Mouse (Mus musculus) heart, embryonic 15.5 days (tissue): Measurements from ENCODE around the gene Fam8a1. TPM values are rescaled to one million over a fixed set of nuclear protein-coding genes. Genes with fewer than 3 reads are reported as not detected.

Source experiments
- ATAC-seq: fragments of 200-750 bp; cut with Nextera tagmentation; replicated peaks from 2 replicates; pipeline ENCODE4 v1.8.0; 2017; ENCODE audit warnings: low read depth, moderate TSS enrichment; ENCODE audit not compliant: insufficient number of reproducible peaks, insufficient read depth, low FRiP score
- H3K27ac ChIP-seq: fragments of 300-500 bp; sonication (generic); 2 replicates; pipeline ENCODE4 v1.5.1; 2015; ENCODE audit warnings: mild to moderate bottlenecking, inconsistent platforms
- H3K27me3 ChIP-seq: fragments of 300-500 bp; sonication (generic); 2 replicates; pipeline ENCODE4 v1.6.1; 2015; ENCODE audit warnings: inconsistent platforms
- H3K36me3 ChIP-seq: fragments of 300-500 bp; sonication (generic); 2 replicates; pipeline ENCODE4 v1.6.1; 2015; ENCODE audit warnings: mild to moderate bottlenecking, inconsistent platforms
- H3K4me1 ChIP-seq: fragments of 300-500 bp; sonication (generic); replicated peaks from 2 replicates; pipeline ENCODE4 v1.6.1; 2015; ENCODE audit warnings: inconsistent platforms
- H3K4me2 ChIP-seq: fragments of 300-500 bp; sonication (generic); 2 replicates; pipeline ENCODE4 v1.6.1; 2015; ENCODE audit warnings: inconsistent platforms, mild to moderate bottlenecking, moderate library complexity
- H3K4me3 ChIP-seq: fragments of 300-500 bp; sonication (generic); 2 replicates; pipeline ENCODE4 v1.5.1; 2015; ENCODE audit warnings: mild to moderate bottlenecking, inconsistent platforms
- H3K9ac ChIP-seq: fragments of 300-500 bp; sonication (generic); 2 replicates; pipeline ENCODE4 v1.6.1; 2015; ENCODE audit warnings: mild to moderate bottlenecking, inconsistent platforms
- H3K9me3 ChIP-seq: fragments of 300-500 bp; sonication (generic); replicated peaks from 2 replicates; pipeline ENCODE4 v1.6.1; 2016; ENCODE audit warnings: inconsistent platforms
- WGBS: fragments of 180-500 bp; shearing (Covaris S2); methylation state at CpG from one replicate; pipeline ENCODE4 v1.1.7; 2015; ENCODE audit warnings: mixed read lengths; 5-methylcytosine and 5-hydroxymethylcytosine counted together
- polyA plus RNA-seq: library from polyadenylated mRNA; unstranded; fragments of >200 nt; fragmentation: Nextera tagmentation; extraction: Ambion mirVana; gene quantifications from 2 replicates; pipeline ENCODE4 v1.2.1, GENCODE M21; 2015

Fam8a1 gene
- 9.3 and 9.5 TPM in 2 replicates for polyA plus RNA-seq

DNA sequence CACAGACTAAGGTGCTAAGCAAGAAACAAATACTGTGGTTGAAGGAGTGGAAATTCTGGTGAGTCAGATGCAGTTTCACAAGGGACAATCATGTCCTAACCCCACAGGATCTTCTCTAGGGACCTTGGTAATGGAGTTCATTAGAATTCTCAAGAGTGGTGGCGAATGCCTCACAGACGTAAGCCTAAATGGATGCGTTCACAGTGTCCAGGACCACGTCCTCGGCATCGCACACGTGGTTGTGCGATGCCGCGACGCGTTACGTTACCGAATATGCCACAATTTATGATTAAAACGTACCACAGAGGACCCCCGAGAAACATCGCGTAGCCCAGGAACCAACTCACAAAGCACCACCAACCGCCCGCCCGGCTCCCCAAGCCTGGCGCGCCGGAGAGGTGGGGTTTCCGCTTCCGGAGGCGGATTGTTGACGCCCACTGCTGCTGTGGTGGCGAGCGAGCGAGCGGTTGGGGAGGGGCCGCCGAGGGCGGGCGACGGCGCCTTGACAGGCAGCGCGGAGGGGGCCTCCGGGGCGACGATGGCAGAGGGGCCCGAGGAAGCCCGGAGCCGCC is at the start of gene Fam8a1:
Gene Fam8a1 (plus strand): TSS at position 475 of the 572 bp plus-strand sequence.
- peak; percentile 93 for ATAC-seq
- Histone ChIP-seq H3K4me1 (peaks cover 10% of the 10 kb centered on the region), H3K36me3 (peaks cover 30% of the 10 kb centered on the region), H3K4me2 (peak within 1 kb of the TSS; percentile 89), H3K9me3 (no peaks in the 10 kb centered on the region), H3K9ac (peak within 1 kb of the TSS; percentile 94), H3K27me3 (no peaks in the 10 kb centered on the region), H3K4me3 (peak within 1 kb of the TSS; percentile 97), H3K27ac (peak within 1 kb of the TSS; percentile 89)
- WGBS: 1% methylated on average over 29 of the region's 46 CpGs

GRCm38 (mm10) chr13:46619633-46620032 is 49.7 kb upstream of the Fam8a1 start:
- WGBS: 47% methylated on average over 11 of the region's 11 CpGs
- H3K4me2 ChIP-seq: no peak overlapping the region; the same call in 1 of the 2 replicates
- no peak for ATAC-seq
- H3K27me3 ChIP-seq: no peaks in the 10 kb centered on the region
- no peak overlapping the region for H3K4me3 ChIP-seq
- H3K9ac ChIP-seq: no peak overlapping the region
- H3K4me1 ChIP-seq: 0 out of 2 replicates have a peak, but pooled peaks cover 6% of the 10 kb centered on the region
- H3K9me3 ChIP-seq: no peaks in the 10 kb centered on the region
- H3K27ac ChIP-seq: no peak overlapping the region
- peaks cover 36% of the 10 kb centered on the region for H3K36me3 ChIP-seq

DNA sequence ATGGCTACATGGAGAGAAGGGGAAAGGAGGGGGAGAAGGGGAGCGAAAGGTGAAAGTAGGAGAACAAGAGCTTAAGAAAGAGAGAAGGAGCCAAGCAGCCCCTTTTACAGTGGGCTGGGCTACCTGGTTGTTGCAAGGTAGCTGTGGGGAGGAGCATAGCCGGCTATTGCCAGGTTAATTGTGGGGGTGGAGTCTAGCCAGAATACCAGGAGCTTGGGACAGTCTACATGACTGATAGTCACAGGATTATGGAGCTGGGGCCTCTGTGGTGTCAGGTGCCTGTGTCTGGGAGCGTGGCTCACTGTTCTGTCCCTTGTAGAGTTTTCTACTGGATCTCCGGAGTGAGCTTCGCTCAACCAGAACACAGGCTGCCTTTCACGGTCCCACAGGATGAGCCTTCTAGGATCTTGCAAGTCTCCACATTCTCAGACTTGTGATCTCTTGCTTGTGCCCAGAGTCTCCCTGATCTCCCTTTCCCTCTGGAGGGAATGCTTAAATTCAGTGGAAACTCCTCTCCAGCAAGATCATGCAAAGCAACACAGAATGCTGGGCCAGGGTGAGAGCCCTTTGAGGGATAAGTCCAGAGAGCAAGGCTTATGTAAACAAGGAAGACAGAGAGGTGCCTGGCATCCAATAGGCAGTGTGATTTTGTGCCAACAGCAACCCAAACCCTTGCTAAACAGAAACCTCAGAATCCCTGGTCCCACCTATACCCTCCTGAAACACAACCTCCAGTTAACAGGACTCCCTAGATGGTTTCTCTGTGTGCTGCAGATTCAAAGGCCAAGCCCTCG is 48.2 kb upstream of the Fam8a1 start:
- H3K36me3 ChIP-seq: peaks cover 32% of the 10 kb centered on the region
- WGBS: 83% methylated on average over 7 of the region's 7 CpGs

DNA sequence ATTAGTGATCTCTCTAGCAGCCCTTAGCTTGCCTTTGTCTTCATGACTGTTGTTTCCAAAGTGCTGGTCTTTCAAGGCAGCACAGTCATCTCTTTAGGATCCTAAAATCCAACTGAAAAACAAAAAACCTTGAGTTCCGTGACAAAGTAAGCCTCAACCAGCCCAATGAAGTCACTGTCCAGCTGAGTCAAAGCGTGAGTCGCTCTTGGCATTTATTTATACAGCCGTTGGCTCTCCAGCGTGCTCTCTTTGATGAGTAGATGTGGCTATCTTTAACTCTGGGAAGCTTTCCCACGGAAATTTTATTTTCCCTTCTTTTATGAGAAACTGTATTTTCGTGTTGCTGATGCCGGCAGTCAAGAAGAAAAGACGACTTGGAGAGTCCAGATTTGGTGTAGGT is 42.7 kb upstream of the Fam8a1 start:
- no peaks in the 10 kb centered on the region for H3K9me3 ChIP-seq
- no peaks in the 10 kb centered on the region for H3K27me3 ChIP-seq
- ATAC-seq: no peak
- WGBS: 67% methylated on average over 9 of the region's 9 CpGs
- no peak overlapping the region for H3K4me3 ChIP-seq
- H3K9ac ChIP-seq: no peak overlapping the region
- peaks cover 18% of the 10 kb centered on the region for H3K36me3 ChIP-seq
- H3K4me2 ChIP-seq: no peak overlapping the region
- no peak overlapping the region for H3K27ac ChIP-seq
- no peaks in the 10 kb centered on the region for H3K4me1 ChIP-seq

More for the DNA sequence above, 48.2 kb upstream of the Fam8a1 start:
- Histone ChIP-seq H3K4me2 (no peak overlapping the region), H3K27me3 (no peaks in the 10 kb centered on the region), H3K9ac (no peak overlapping the region), H3K27ac (no peak overlapping the region), H3K4me3 (no peak overlapping the region), H3K9me3 (no peaks in the 10 kb centered on the region), H3K4me1 (0 out of 2 replicates have a peak, but pooled peaks cover 6% of the 10 kb centered on the region)
- no peak for ATAC-seq

DNA sequence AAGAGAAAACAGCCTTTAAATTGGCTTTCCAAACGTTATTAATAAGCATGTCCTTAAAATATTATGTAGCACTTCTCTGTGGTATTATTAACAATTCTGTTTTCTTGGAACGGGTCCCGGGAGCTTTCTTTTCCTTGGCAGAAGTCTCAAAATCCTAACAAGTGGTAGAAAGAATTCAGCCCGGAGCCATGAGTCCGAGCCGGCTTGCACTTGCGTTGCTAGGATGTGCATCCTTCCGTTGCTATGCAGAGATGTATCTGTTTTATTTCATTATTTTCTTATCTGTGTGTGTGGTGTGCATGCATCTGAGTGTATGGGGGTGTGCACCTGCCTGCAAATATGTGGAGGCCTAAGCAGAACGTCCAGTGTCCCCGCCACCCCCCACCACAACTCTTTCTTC is 41.5 kb upstream of the Fam8a1 start:
- H3K36me3 ChIP-seq: peaks cover 14% of the 10 kb centered on the region
- 64% methylated on average over 10 of the region's 10 CpGs for WGBS
- no peak for ATAC-seq

GRCm38 (mm10) chr13:46629391-46629790 is 39.9 kb upstream of the Fam8a1 start:
- Histone ChIP-seq H3K27ac (no peak overlapping the region), H3K27me3 (no peaks in the 10 kb centered on the region), H3K4me2 (no peak overlapping the region), H3K9ac (no peak overlapping the region), H3K4me3 (no peak overlapping the region), H3K36me3 (peaks cover 6% of the 10 kb centered on the region), H3K4me1 (no peaks in the 10 kb centered on the region), H3K9me3 (no peaks in the 10 kb centered on the region)
- ATAC-seq: no peak
- WGBS: 72% methylated on average over 6 of the region's 6 CpGs

More for the DNA sequence above, 41.5 kb upstream of the Fam8a1 start:
- H3K27ac ChIP-seq: no peak overlapping the region
- no peak overlapping the region for H3K4me2 ChIP-seq
- H3K9ac ChIP-seq: no peak overlapping the region
- no peak overlapping the region for H3K4me3 ChIP-seq
- H3K9me3 ChIP-seq: no peaks in the 10 kb centered on the region
- no peaks in the 10 kb centered on the region for H3K27me3 ChIP-seq
- H3K4me1 ChIP-seq: no peaks in the 10 kb centered on the region

- Histone ChIP-seq H3K36me3 (peaks cover 31% of the 10 kb centered on the region), H3K4me1 (no peaks in the 10 kb centered on the region), H3K4me2 (no peak overlapping the region), H3K4me3 (no peak overlapping the region), H3K27me3 (no peaks in the 10 kb centered on the region), H3K27ac (no peak overlapping the region), H3K9me3 (peaks cover 5% of the 10 kb centered on the region; the same call in 1 of the 2 replicates), H3K9ac (no peak overlapping the region)
- ATAC-seq: no peak
- WGBS: 53% methylated on average over 4 of the region's 4 CpGs
These were observed 36.5 kb upstream of the Fam8a1 start for GRCm38 (mm10) chr13:46632796-46633195.

DNA sequence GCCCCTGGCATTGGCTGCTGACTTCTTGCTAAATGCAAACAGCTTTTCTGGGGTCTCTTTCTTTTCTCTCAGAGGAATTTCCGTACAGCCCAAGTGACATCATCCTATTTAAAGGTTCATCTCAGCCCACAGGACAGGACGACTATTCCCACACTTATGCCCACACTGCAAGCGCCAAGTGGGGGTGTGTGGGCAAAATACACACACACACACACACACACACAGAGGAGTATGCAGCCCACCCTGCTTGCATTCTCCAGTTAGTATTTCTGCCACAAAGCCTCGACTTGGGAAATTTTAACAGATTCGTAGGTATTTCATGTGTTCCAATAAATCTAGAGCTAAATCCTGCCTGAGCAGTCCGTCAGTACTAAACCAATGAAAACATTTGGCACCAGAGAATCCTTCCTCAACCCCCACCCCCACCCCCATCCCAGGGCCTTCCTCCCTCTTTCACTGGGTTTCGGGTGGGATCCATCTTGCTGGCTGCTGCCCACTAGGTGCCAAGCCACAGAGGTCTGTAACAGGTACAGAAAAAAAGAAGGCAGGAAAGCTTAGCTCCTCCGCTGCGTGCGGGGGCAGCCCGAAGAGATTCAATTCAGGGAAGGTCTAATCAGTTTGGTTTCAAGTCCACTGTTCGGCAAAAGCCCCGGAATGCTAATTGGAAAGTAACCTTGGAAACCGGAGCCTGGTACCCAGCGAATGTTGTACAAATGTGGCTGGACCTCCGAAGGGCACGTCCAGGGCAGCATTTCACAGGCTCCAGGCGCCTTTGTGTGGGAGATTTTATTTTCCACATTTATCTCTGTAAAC is 35.8 kb upstream of the Fam8a1 start:
- H3K36me3 ChIP-seq: peaks cover 37% of the 10 kb centered on the region
- H3K4me2 ChIP-seq: no peak overlapping the region
- 63% methylated on average over 18 of the region's 18 CpGs for WGBS

GRCm38 (mm10) chr13:46634133-46634488 is 35.2 kb upstream of the Fam8a1 start:
- ATAC-seq: no peak
- Histone ChIP-seq H3K36me3 (peaks cover 37% of the 10 kb centered on the region), H3K4me1 (no peaks in the 10 kb centered on the region), H3K27me3 (no peaks in the 10 kb centered on the region), H3K4me2 (no peak overlapping the region), H3K9me3 (peaks cover 5% of the 10 kb centered on the region; the same call in 1 of the 2 replicates), H3K4me3 (no peak overlapping the region), H3K9ac (no peak overlapping the region), H3K27ac (no peak overlapping the region)
- WGBS: 52% methylated on average over 6 of the region's 6 CpGs

More for the DNA sequence above, 35.8 kb upstream of the Fam8a1 start:
- H3K4me3 ChIP-seq: no peak overlapping the region
- peaks cover 5% of the 10 kb centered on the region; the same call in 1 of the 2 replicates for H3K9me3 ChIP-seq
- H3K27ac ChIP-seq: no peak overlapping the region
- no peaks in the 10 kb centered on the region for H3K4me1 ChIP-seq
- H3K9ac ChIP-seq: no peak overlapping the region
- no peak for ATAC-seq
- H3K27me3 ChIP-seq: no peaks in the 10 kb centered on the region

DNA sequence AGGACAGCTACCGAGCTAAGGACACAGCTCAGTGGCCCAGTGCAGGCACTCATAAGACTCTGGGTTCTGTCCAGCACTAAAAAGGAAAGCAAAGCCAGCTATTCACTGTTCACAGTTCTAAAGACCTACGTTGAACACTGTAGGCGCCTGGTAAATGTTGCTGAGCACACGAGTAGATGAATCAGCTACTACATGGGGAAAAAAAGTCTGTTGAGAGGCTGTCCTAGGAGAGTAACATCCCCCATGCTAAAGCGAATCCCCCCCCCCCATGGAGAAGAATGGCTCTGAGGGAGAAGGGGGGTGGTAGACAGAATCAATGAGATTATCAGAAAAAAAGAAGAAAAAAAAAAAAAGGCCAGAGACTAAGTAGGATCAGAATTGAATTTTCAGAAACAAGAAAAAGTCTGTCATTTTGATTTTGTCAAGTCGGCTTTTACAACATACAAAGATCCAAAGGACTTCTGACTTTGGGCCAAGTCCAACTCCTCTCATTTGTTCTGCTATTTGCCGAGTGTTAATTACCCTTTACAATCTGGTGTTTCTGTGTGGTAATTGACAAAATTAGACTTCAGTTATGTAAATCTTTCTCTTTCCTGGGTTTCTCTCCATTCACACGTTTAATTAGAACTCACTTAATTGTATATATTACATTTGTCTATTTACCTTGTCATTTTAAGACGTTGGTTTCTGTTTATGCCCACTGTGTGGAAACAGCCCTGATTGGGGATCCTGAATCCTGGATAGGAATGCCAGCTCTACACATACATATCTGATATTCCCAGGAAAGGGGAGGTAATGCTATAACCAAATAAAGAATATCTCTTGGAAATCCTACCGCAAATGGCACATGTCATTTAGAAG is 28.5 kb upstream of the Fam8a1 start:
- Histone ChIP-seq H3K4me1 (no peaks in the 10 kb centered on the region), H3K27me3 (no peaks in the 10 kb centered on the region), H3K4me3 (no peak overlapping the region), H3K27ac (no peak overlapping the region), H3K36me3 (peaks cover 54% of the 10 kb centered on the region), H3K9ac (no peak overlapping the region), H3K4me2 (no peak overlapping the region), H3K9me3 (peaks cover 11% of the 10 kb centered on the region)
- ATAC-seq: no peak
- 88% methylated on average over 10 of the region's 10 CpGs for WGBS
